Mouse (Mus musculus) heart, adult 8-10 months (tissue): ENCODE results near the gene Rapgef1. TPM values are rescaled to one million over a fixed set of nuclear protein-coding genes. Genes with fewer than 3 reads are reported as not detected.

ENCODE experiments used
- total RNA-seq, 4 experiments: library from RNA; stranded (reverse); gene quantifications; 2 replicates each; pipeline ENCODE4 v1.2.4; 2022

Rapgef1 gene
- total RNA-seq, 4 experiments from 2014 or later = 98.1 to 113 (median 107) TPM

Other genes starting within 250 kb of the Rapgef1 start
- not detected for gene Gm13420, start 132.0 kb downstream of the Rapgef1 start, total RNA-seq
- gene Gm13547, start 139.6 kb downstream of the Rapgef1 start, total RNA-seq = not detected
- 10 to 100 TPM; 18.7 to 26.4 (median 20.8) TPM for gene Coq4, start 167.8 kb downstream of the Rapgef1 start, total RNA-seq
- 10 to 100 TPM; 38.6 to 47.6 (median 42.0) TPM for gene Trub2, start 168.8 kb downstream of the Rapgef1 start, total RNA-seq
- 10 to 100 TPM; 13.4 to 18.7 (median 16.4) TPM for gene Slc27a4, start 182.9 kb downstream of the Rapgef1 start, total RNA-seq
- gene Urm1, start 200.4 kb downstream of the Rapgef1 start, total RNA-seq = 10 to 100 TPM; 33.2 to 37.6 (median 37.1) TPM
- 1 to 10 TPM; 2.7 to 3.6 (median 3.1) TPM for gene Cercam, start 249.4 kb downstream of the Rapgef1 start, total RNA-seq